Mouse (Mus musculus) gastrocnemius, postnatal 25 days (tissue): ENCODE measurements around the gene Ddx54. TPM values are rescaled to one million over a fixed set of nuclear protein-coding genes. Genes with fewer than 3 reads are reported as not detected.
A peak's percentile ranks its signal among the peaks of the same experiment; 100 is the strongest.

Experiments used
- DNase-seq: peaks from one replicate; pipeline ENCODE4 v3.0.0; 2022
- total RNA-seq, 2 experiments: library from RNA; stranded (reverse); gene quantifications; 1 replicate in 1 of 2; 2 replicates in 1 of 2; pipeline ENCODE4 v1.2.3; 2021

Ddx54 gene
- total RNA-seq, 2 experiments from 2014 or later = 15.7 to 17.1 TPM

DNA sequence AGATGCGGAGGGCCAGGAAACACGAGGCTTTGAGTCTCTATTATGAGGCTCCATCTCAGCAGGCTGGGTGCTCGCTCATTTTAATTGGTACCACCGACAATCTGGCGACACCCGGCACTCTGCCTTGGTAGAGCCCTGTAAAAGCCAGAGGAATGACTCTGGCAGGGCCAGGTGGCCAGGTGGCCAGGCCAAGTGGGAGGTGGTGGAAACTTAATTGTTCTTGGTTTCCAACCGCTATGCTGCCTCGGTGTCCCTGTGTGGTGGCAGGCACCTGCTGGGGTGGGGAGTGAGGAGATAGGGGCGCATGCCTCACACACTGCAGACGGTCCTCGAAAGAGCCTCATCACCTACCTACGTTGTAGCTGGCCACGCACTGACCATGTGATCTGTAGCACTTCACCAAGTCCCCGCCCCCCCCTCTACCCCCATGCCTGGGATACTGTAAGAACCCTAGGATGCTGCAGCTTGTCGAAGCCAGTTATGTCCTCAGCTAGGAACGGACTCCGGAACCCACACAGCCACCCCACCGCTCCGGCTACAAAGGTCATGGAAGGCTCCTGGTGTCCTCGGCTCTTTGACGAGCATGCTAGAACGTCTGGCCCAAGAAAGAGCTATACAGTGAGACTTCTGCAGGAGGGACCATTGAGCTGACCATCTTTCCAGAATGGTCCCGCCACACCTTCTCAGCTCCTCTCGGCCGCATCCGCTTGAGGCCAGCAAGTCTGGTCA is 32.5 kb upstream of the Ddx54 start:
- DNase-seq = no peak

DNA sequence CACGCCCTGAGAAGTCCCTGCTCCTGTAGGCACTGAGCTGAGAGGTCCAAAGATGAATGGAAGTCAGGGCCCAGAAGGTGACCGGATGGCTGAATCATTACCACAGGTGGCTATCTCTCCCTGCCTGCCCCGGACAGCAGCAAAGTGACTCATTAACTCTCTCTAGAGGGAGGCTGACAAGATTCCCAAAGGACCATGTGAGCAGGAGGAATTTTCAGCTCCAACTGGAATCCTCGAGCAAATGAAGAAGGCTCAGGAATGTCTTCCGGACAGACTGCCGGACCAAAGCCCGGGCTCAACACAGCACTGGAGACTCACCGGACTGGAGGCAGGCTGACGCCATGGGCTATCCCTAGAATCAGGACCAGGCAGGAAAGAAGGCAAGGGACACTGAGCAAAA is 30.5 kb upstream of the Ddx54 start:
- no peak for DNase-seq

DNA sequence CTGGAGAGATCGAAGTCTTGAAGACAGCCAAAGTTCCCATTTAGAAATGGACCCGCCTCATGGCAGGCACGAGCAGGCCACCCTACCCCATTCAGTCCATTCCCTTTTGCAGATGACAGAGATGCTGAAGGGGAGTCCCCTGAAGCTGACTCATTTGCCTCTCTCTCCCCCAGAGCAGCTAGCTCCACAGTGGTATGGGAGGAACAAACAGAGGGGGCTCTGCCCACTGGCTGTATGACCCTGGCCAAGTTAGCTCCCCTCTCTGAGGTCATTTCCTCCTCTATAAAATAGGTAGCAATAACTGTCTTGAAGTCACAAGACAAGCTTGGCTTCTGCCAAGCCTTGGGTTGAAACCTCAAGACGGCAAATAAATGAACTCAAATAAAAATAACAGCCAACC is 29.0 kb upstream of the Ddx54 start:
- no peak for DNase-seq

DNA sequence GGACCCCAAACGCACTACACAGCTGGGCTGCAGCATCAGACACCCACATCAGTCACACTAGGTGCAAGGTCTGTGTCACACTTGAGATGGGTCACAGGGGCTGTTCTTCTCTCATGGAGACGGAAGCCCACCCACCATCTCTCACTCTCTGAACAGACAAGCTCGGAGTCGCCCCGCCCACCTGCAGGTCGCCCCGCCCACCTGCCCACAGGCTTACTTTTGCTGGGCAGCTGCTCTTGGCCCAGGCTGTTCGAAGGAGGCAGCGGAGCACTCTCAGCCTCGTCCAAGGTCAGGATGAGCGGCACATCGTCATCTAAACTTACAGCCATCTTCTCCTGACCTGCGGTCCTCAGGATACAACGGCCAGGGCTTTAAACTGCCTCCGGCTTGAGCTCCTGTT is 27.6 kb upstream of the Ddx54 start:
- no peak for DNase-seq

DNA sequence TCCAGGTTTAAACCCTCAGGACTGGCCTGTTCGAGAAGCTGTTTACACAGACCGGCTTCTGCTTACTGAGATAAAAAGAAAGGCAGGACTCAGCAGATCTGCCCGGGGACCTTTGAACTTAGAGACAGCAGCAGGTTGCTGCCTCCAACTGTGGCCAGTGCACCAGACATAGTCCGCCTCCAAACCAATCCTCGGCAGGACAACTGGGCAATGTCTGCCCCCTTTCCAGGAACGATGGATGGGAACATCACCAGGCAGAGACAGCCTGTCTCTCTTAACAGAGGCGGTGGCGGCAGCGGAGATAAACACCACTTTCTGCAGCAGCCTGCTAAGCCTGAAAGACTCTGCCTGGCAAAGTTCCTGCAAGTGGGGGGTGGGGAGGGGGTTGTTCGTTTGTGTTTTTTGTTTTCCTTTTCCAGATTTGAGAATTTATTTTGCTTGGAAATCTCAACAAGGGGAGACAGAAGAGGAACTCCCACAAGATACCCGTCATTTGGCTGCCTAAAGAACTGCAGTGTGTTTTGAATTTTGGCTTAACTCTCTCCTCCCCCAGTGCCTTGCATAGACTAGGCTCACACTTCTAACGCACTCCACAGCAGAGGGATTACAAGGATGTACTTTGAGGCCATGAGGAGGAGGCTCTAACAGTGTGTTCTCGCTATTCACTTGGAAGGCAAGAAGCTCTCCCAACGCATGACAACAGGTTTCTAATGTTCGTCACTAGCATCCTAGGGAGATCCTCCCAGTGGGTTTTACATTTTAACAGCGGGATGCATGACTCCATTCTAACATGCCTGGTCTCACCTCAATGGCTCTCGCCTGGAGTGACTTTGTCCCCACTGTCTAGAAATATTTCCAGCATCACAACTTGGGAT is 25.6 kb upstream of the Ddx54 start:
- DNase-seq = no peak

DNA sequence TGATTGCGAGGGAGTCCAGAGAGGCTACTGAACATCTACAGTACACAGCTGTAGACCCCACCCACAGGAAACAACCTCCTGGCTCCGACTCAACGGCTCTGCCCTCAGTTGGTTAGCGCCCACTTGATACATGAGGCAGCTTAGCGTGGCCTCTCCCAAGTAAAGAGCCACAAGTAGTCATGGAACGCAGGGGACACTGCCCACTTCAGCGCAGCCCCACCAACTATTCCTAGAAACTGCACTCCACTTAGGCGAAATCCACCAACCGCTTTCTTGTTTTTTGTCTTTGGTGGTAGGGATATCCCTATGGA is 25.0 kb upstream of the Ddx54 start:
- no peak for DNase-seq

DNA sequence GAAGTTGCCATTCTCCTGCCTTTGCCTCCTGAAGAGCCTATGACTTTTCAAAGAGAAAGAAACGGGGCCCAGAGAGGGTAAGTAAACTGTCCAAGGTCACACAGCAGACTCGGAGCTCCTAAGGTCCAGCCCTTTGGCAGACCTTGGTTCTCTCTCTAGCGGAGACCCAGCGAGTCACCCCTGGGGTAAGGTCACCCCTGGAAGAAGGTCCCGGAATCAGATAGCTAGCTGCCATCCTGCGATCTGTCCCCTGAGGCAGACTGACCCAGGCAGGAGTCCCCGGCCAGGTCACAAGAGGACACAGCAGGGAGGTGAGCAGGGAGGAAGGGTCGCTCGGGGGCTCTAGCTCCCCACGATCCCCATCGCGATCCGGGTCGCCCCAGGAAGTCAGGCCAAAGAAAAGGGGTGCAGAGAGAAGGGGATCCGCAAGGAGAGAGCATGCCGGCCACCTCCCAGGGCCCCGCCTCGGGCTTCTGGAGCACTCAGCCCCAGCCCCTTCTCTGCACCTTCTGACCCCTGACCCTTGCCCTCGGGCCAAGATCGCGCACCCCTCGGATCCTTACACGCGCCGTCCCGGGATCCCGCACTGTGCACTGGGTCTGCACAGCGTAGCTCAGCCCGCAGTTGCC is 24.5 kb upstream of the Ddx54 start:
- peak; percentile 53 for DNase-seq

DNA sequence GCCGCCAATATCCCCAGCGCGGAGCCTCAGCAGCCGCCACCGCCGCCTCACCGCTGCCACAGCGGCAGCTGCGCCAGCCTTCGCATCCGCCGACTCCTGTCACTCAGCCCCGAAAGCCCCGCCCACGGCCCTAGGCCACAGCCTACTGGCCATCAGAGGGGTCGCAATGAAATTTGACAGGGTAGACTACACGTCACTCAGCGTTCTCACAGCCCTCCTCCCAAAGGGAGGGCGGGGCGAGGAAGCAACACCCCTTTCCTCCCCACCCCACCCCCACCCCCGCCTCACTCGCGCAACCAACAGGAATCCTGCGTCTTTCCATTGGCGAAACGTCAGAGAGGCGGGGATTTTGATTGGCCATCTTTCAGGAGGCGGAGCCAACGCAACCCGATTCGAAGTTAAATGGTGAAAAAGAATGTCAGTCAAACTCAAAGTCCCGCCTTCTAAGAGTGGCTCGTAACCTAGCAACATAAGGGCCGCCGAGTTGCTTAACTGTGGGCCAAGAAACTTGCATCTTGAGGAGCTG is 23.9 kb upstream of the Ddx54 start, which contains the start of the genes Tpcn1 and Iqcd:
Tpcn1 (minus strand) TSS at position 105 of the 526 bp plus-strand sequence.
Iqcd (plus strand) TSS at position 448 of the 526 bp plus-strand sequence.
- peak; percentile 99 for DNase-seq

DNA sequence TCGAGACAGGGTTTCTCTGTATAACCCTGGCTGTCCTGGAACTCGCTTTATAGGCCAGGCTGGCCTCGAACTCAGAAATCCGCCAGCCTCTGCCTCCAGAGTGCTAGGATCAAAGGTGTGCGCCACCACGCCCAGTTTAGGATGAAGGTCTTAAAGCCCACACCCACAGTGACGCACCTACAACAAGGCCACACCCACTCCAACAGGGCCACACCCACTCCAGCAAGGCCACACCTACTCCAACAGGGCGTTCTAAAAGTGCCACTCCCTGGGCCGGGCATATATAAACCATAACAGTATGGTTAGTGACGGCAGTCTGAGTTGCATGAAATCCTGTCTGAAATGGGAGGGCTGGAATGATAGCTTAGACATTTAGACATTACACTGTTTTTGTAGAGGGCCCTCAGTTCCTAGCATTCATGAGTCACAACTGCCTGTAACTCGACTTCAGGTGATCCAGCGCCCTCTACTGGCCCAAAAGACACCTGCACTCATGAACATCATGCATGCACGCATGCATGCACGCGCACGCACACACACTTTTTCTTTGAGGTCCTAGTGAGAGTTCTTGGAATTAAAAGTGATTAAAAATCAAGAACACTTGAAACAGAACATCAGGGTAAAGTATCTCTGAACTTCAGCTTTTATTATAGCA is 22.1 kb upstream of the Ddx54 start:
- DNase-seq = no peak

DNA sequence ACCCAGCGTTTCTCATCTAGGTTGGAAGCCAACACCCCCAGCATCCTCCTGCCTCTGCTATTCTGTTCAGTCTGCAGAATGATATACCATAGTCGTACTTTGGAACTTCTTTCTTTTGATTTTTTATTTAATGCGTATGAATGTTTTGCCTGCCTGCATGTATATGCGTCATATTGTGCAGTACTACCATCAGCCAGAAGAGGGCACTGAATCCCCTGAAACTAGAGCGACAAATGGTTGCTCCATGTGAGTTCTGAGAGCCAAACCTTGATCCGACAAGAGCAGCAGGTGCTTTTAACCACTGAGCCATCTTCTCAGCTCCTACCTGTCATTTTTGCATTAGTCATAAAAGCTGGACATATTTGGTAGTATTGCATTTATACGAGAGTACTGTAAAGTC is 20.4 kb upstream of the Ddx54 start:
- DNase-seq = no peak

DNA sequence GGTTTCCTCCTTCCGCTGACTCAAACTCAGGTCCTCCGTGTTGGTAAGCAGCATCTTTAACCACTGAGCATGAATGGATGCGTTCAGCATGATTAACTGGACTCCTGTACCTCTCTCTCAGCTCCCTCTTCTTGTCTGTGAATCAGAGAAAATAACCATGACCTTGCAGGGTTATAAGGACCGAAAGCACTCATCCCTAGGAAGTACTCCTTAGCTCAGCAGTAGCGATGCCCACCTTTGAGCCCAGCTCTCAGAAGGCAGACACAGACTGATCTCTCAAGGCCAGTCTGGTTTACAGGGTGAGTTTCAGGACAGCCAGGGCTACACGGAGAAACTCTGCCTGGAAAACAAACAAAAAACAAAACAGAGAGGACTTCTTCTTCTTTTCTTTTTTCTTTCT is 18.1 kb upstream of the Ddx54 start:
- DNase-seq = no peak

DNA sequence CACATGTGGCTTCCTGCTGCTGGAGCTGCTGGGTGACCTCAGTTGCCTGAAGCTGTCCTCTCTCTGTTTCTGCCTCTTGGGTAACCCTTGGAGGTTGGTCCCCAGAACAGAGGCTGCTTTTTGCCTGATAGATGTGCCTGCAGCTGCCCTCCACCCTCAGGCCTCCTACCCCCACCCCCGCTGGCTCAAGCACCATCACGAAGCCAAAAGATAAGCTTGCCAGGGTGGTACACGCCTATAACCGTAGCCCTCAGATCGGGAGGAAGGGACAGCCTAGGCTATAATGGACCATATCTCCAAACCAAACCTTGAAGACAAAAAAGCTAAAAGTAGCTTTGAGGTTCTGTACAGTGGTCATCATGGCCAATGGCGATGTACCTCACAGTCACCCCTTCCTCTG is 12.9 kb upstream of the Ddx54 start:
- DNase-seq = no peak

DNA sequence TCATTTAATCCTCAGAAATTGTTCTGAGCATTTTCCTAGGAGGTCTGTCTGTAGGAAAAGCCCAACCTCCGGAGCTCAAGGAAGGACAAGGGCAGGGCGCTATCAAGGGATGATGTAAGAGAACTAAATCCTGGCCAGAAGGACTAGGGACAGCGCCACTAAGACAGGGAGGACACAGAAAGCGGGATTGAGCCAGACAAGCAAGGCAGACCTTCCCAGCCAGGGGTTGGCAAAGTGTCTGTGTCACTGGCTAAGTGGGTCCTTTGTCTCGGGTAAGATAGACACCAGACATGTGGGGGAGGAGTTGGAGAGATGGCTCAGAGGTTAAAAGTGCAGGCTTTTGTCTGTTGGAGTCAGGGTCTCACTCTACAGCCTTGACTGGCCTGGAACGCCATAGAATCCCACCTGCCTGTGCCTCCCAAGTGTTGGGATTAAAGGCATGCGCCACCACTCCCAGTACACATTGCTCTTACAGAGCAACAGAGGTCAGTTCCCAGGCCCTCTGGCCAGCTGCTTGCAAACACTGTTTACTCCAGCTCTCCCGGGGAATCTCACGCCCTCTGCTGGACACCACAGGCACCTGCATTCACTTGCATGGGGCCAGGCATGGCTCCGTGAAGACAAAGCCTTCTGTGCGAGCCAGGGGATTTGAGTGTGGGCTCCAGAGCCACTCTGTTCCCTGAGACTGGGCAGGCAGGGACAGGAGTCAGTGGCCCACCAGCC is 11.4 kb upstream of the Ddx54 start:
- DNase-seq = no peak

DNA sequence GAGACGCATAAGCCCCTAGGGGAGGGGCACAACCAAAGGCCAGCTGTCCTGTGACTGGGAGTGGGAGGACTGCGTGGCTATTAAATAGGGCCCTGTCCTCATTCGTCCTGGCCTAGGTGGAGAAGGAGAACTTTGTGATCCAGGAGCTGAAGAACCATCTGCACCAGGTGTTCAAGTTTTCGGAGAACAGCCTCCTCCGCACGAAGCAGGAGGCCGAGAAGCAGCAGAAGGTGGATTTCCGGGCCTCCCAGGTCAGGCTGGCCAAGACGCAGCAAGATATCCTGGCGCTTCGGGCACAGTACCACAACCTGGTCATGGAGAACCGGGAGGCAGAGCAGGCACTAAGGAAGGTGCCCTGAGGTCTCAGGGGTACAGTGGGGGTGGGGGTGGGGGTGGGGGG is 10.3 kb upstream of the Ddx54 start:
- no peak for DNase-seq

DNA sequence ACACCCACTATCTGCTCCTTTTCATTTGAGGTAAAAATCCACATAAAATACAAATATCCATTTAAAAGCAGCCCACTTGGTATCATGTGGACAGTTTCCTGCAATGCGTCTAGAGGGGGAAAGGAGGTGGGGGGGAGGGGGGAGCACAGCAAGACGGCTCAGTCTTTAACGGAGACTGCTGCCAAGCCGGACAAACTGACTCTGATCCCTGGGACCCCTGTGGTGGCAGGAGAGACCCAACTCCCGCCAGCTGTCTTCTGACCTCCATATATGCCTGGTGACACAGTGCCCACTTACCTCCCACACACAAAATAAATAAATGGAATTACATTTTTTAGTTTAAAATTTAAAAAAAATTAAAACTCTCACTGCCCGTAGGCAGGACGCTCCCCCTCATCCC is 9.0 kb upstream of the Ddx54 start:
- no peak for DNase-seq

DNA sequence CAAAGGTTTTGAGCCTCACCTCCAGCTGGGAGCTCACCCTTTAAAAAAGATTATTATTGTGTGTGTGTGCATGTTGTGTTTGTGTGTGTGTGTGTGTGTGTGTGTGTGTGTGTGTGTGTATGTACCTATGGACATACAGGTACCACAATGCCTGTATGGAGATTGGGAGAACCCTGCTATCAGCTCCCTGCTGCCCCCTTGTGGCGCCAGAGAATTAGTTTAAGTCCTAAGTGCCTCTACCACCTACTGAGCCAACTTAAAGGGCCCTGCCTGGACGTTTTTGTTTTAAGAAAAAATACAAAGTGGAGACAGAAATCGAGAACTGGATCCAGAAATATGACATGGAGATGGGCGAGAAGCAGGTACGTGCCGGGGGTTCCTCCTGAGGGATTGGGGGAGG is 7.7 kb upstream of the Ddx54 start:
- peak; percentile 63 for DNase-seq

DNA sequence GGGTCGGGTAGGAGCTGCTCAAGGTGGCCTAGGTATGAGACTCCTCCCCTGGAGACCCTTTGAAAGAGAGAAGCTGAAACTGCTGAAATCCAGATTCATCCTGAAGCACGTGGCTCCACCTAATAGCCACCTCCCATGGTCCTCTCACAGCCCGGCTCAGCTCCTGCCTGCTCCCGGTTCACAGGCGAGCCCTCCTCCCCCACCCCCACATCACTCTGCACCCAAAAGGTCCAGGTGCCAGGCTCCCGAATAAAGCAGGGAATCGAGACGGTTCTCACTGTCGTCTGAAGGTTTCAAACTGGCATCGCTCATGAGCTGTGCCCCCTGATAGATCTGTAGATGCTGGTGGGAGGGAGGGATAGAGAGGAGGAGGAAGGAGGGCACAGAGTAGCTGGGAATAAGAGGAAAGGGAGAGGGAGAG is 7.3 kb upstream of the Ddx54 start:
- DNase-seq = no peak

DNA sequence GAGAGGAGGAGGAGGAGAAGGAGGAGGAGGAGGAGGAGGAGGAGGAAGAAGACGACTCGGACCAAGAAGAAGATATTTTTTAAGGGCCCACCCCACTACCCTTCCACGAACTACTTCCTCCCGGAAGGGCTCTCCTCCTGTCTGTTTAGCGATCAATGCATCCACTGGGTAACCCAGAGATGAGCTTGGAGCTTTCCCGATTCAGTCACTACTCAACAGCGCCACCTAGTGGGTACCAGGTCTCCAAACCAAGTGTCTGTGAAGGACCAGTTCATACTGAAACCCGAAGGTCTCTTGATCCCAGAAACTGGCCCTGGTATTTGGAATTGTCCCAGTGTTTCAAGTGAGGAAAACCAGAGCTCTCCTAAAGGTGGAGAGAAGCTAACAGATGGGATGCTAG is 6.9 kb upstream of the Ddx54 start:
- DNase-seq = peak; percentile 77

DNA sequence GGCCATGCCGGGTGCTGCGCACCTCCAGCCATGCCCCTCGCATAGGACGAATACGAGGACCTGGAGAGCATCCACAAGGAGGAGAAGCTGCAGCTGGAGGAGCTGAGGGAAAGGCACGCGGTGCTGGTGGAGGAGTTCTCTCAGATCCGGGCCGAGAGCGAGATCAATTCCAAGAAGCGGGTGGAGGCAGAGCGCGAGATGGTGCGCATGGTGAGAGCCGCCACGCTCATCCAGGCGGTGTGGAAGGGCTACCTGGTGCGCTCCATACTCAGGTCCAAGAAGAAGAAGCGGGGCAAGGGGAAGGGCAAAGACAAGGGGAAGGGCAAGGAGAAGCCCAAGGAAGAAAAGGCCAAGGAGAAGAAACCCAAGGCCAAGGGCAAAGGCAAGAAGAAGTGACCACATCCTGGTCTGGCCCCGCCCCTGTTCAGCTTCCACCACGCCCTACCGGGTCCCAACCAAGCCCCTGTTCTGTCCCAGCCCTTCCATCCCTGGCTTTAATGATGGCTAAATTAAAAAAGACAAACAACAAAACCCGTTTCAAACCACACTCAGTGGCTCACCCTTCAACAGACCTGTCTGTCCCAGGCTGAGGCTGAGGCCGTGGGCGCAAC is 5.8 kb upstream of the Ddx54 start:
- no peak for DNase-seq

DNA sequence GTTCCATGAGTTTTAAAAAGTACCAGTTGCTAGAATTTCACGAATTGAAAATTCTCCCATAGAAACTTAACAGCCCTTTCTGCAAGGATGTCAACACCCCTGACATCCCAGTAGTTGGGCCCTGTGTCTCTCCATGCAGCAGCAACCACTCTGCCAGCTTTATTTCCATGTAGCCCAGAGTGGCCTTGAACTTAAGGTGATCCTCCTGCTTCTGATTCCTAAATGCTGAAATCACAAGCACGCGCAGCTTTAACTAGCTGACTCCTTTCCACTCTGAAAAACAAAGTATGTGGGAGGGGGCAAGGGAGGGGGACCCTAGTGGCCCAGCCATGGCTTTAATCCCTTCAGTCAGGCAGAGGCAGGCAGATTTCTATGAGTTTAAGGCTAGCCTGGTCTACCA is 5.2 kb upstream of the Ddx54 start:
- no peak for DNase-seq

DNA sequence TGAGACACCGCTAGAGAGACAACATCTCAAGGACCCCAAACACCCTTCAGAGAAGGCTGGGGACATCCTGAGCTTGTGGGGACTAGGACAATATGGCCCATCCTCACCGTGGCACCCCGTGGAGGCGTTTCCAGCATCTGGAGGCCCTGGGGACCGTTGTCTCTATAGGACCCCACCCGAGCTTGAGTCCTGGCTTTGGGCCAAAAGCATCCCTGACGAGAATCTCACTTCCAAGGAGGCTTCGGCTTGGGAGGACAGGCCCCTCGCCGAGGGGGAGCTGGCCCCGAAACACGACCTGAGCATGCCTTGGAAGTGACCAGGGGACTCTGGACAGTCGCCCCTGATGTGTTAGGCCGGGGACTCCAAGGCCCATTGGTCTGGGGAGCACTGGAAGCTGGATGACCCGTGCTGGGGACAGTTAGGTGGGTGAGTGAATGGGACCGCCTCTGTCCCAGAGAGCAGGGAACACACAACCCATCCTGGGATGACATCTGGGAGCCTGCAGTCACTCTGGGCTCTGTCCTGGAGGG is 3.2 kb upstream of the Ddx54 start:
- no peak for DNase-seq
